Mouse (Mus musculus) adrenal gland, adult 2 months (tissue): Measurements from ENCODE around the gene F12. TPM values are rescaled to one million over a fixed set of nuclear protein-coding genes. Genes with fewer than 3 reads are reported as not detected.

Experiments
- DNase-seq: peaks from one replicate; pipeline ENCODE4 v3.0.0; 2021
- microRNA-seq, 2 experiments: library from miRNA; unstranded; fragments of <30 nt; microRNA quantifications; one replicate each; pipeline ENCODE4 v1.2.0; 2021
- polyA plus RNA-seq: library from polyadenylated mRNA; depleted of rRNA; stranded (reverse); fragments of >200 nt; gene quantifications from 2 replicates; pipeline ENCODE4 v1.2.3, GENCODE M21; 2012; rRNA removed
- total RNA-seq, 2 experiments: library from RNA; stranded (reverse); gene quantifications; 2 replicates each; pipeline ENCODE4 v1.2.3; 2021

F12 gene
- total and polyA plus RNA-seq, 3 experiments = 0.34 to 1.5 TPM; not detected in 1

- no peak for DNase-seq
These were observed 54.9 kb downstream of the F12 start for GRCm38 (mm10) chr13:55371740-55372139.

GRCm38 (mm10) chr13:55371007-55371681, 55.4 kb downstream of the F12 start:
- DNase-seq = no peak

- no peak for DNase-seq
These were observed 56.4 kb downstream of the F12 start for GRCm38 (mm10) chr13:55370234-55370633.

GRCm38 (mm10) chr13:55369531-55370114, 57.0 kb downstream of the F12 start, which contains the start of gene Rgs14:
Rgs14 (plus strand) TSS chr13:55369732.
- DNase-seq = no peak

GRCm38 (mm10) chr13:55368401-55368800, 58.2 kb downstream of the F12 start:
- no peak for DNase-seq

Small RNAs within 50 kb of the gene (microRNA-seq; reads per million reads assigned to microRNA genes)
- gene Mir6943 = 1.2 to 2.0 reads per million in 2 experiments

Other genes with a start within 250 kb of the F12 start
- 10 to 100 TPM; 76.6 to 96.6 TPM for gene Nsd1, start 217.0 kb downstream of the F12 start, total RNA-seq
- 10.6 and 13.9 TPM in 2 replicates for gene Nsd1, start 217.0 kb downstream of the F12 start, polyA plus RNA-seq
- 100 to 1,000 TPM; 160 to 164 TPM for gene Prelid1, start 106.3 kb downstream of the F12 start, total RNA-seq
- 279 and 328 TPM in 2 replicates for gene Prelid1, start 106.3 kb downstream of the F12 start, polyA plus RNA-seq
- 10 to 100 TPM; 39.3 to 70.0 TPM for gene Rab24, start 104.8 kb downstream of the F12 start, total RNA-seq
- gene Rab24, start 104.8 kb downstream of the F12 start, polyA plus RNA-seq = 91.7 and 105 TPM in 2 replicates
- gene Mxd3, start 97.0 kb downstream of the F12 start, total RNA-seq = 1 to 10 TPM; 1.2 to 1.7 TPM
- 5.5 and 6.4 TPM in 2 replicates for gene Mxd3, start 97.0 kb downstream of the F12 start, polyA plus RNA-seq
- gene Lman2, start 64.0 kb downstream of the F12 start, total RNA-seq = 100 to 1,000 TPM; 111 to 119 TPM
- 90.6 and 113 TPM in 2 replicates for gene Lman2, start 64.0 kb downstream of the F12 start, polyA plus RNA-seq
- gene Rgs14, start 57.1 kb downstream of the F12 start, total RNA-seq = under 1 TPM; 0.55 to 0.86 TPM
- gene Rgs14, start 57.1 kb downstream of the F12 start, polyA plus RNA-seq = 1.3 and 1.7 TPM in 2 replicates
- 1 to 10 TPM in 1 of 2 experiments, not detected in 1; 1.3 TPM for gene Slc34a1, start 28.6 kb downstream of the F12 start, total RNA-seq
- gene Slc34a1, start 28.6 kb downstream of the F12 start, polyA plus RNA-seq = 0.29 TPM in 1 of 2 replicates, not detected in the other
- not detected for gene Pfn3, start 11.6 kb downstream of the F12 start, total RNA-seq
- gene Pfn3, start 11.6 kb downstream of the F12 start, polyA plus RNA-seq = not detected in 2 replicates
- 10 to 100 TPM; 28.4 to 36.5 TPM for gene Grk6, start 18.3 kb upstream of the F12 start, total RNA-seq
- gene Grk6, start 18.3 kb upstream of the F12 start, polyA plus RNA-seq = 48.5 and 70.5 TPM in 2 replicates
- 1 to 10 TPM; 1.5 to 4.1 TPM for gene Prr7, start 37.5 kb upstream of the F12 start, total RNA-seq
- 59.0 and 66.3 TPM in 2 replicates for gene Prr7, start 37.5 kb upstream of the F12 start, polyA plus RNA-seq
- 10 to 100 TPM; 12.6 to 25.9 TPM for gene Dbn1, start 61.3 kb upstream of the F12 start, total RNA-seq
- gene Dbn1, start 61.3 kb upstream of the F12 start, polyA plus RNA-seq = 41.5 and 44.1 TPM in 2 replicates
- 10 to 100 TPM; 15.2 to 19.5 TPM for gene Pdlim7, start 86.9 kb upstream of the F12 start, total RNA-seq
- gene Pdlim7, start 86.9 kb upstream of the F12 start, polyA plus RNA-seq = 45.2 and 52.4 TPM in 2 replicates
- gene Dok3, start 102.5 kb upstream of the F12 start, total RNA-seq = 1 to 10 TPM; 3.8 to 4.9 TPM
- gene Dok3, start 102.5 kb upstream of the F12 start, polyA plus RNA-seq = 11.8 and 13.9 TPM in 2 replicates
- gene Ddx41, start 109.9 kb upstream of the F12 start, total RNA-seq = 10 to 100 TPM; 44.6 to 53.4 TPM
- gene Ddx41, start 109.9 kb upstream of the F12 start, polyA plus RNA-seq = 56.6 and 57.3 TPM in 2 replicates
- gene Fam193b, start 144.3 kb upstream of the F12 start, total RNA-seq = 10 to 100 TPM; 32.0 to 41.2 TPM
- gene Fam193b, start 144.3 kb upstream of the F12 start, polyA plus RNA-seq = 99.6 and 110 TPM in 2 replicates
- gene Tmed9, start 146.9 kb upstream of the F12 start, total RNA-seq = 100 to 1,000 TPM; 127 to 184 TPM
- 54.9 and 71.9 TPM in 2 replicates for gene Tmed9, start 146.9 kb upstream of the F12 start, polyA plus RNA-seq
- 10 to 100 TPM; 13.0 to 13.7 TPM for gene B4galt7, start 173.1 kb upstream of the F12 start, total RNA-seq
- gene B4galt7, start 173.1 kb upstream of the F12 start, polyA plus RNA-seq = 20.9 and 22.7 TPM in 2 replicates
- 10 to 100 TPM; 30.9 to 32.4 TPM for gene Caml, start 196.2 kb upstream of the F12 start, total RNA-seq
- gene Caml, start 196.2 kb upstream of the F12 start, polyA plus RNA-seq = 12.9 and 13.2 TPM in 2 replicates
- gene Ddx46, start 208.2 kb upstream of the F12 start, total RNA-seq = 10 to 100 TPM; 33.6 to 40.4 TPM
- gene Ddx46, start 208.2 kb upstream of the F12 start, polyA plus RNA-seq = 6.8 and 9.1 TPM in 2 replicates